In genomic region chr10:13071031-13071430, GRCm38 (mm10) we compare ENCODE assay signal across 26 mouse cellular contexts. TPM values are rescaled to one million over a fixed set of nuclear protein-coding genes. Genes with fewer than 3 reads are reported as not detected.
DNase-seq lines count a peak whose midpoint lies in the region; ATAC-seq and TF ChIP-seq lines count a peak whose summit lies in the region.
"Had no signal": no experiment of that assay in that cellular context is flagged by ENCODE, and none has a peak within 500 bp of the region (broad histone marks: within the 10 kb centered on the region; RNA-seq: fewer than 3 reads in every experiment).

No protein-coding gene starts in this region.

- H3K9me3 ChIP-seq in intestine, postnatal 0 days (ENCODE audit: control insufficient read depth), result 0 out of 2 replicates have a peak, but pooled peaks cover 3% of the 10 kb centered on the region
- no peaks in the 10 kb centered on the region for H3K9me3 ChIP-seq in intestine, embryonic 15.5 days
- no peaks in the 10 kb centered on the region for H3K9me3 ChIP-seq in lung, postnatal 0 days (ENCODE audit: low read length)
- H3K9me3 ChIP-seq: lung, embryonic 15.5 days; neural tube, embryonic 15.5 days; stomach, embryonic 15.5 days had no signal

- in situ Hi-C loops in Patski (cut with MboI; ENCODE audit: low pct_unique_long_range_greater_than_20kb), result no loop called here

- no peak overlapping the region for H3K27ac ChIP-seq in intestine, postnatal 0 days (ENCODE audit: low read depth, low read length)
- no peak overlapping the region for H3K27ac ChIP-seq in intestine, embryonic 15.5 days
- H3K27ac ChIP-seq in lung, postnatal 0 days (ENCODE audit: low read length), result no peak overlapping the region
- H3K27ac ChIP-seq: embryonic facial prominence, embryonic 10.5 days; liver, embryonic 12.5 days; lung, embryonic 15.5 days; midbrain, embryonic 10.5 days; neural tube, embryonic 15.5 days; stomach, embryonic 15.5 days had no signal

- H3K4me2 ChIP-seq in intestine, postnatal 0 days (replicated peaks; ENCODE audit: low read depth), result no peak overlapping the region
- no peak overlapping the region for H3K4me2 ChIP-seq in intestine, embryonic 15.5 days (replicated peaks)
- H3K4me2 ChIP-seq in lung, postnatal 0 days (replicated peaks; ENCODE audit: low read depth, low read length), result no peak overlapping the region
- H3K4me2 ChIP-seq: heart, embryonic 11.5 days; liver, embryonic 12.5 days; lung, embryonic 15.5 days; neural tube, embryonic 15.5 days; stomach, embryonic 15.5 days had no signal

- no peak overlapping the region for H3K9ac ChIP-seq in intestine, postnatal 0 days (ENCODE audit: low read depth, low read length)
- H3K9ac ChIP-seq in intestine, embryonic 15.5 days, result no peak overlapping the region
- H3K9ac ChIP-seq in lung, postnatal 0 days (replicated peaks; ENCODE audit: low read depth), result no peak overlapping the region
- H3K9ac ChIP-seq: liver, embryonic 12.5 days; lung, embryonic 15.5 days; neural tube, embryonic 15.5 days; stomach, embryonic 15.5 days had no signal

- no peaks in the 10 kb centered on the region for H3K4me1 ChIP-seq in intestine, postnatal 0 days (replicated peaks; ENCODE audit: control insufficient read depth, insufficient read depth, low read length)
- no peaks in the 10 kb centered on the region for H3K4me1 ChIP-seq in intestine, embryonic 15.5 days (replicated peaks)
- no peaks in the 10 kb centered on the region for H3K4me1 ChIP-seq in lung, postnatal 0 days (ENCODE audit: insufficient read depth, low read depth, low read length)
- H3K4me1 ChIP-seq: liver, embryonic 12.5 days; midbrain, embryonic 10.5 days; neural tube, embryonic 15.5 days; stomach, embryonic 15.5 days had no signal

- no peak for DNase-seq in lung, postnatal 0 days (ENCODE audit: low spot score)
- no peak for DNase-seq in lung, postnatal 25 days (ENCODE audit: low spot score)
- no peak for DNase-seq in Patski (ENCODE audit: low read depth, low spot score)
- no peak for DNase-seq in cerebellum, adult 11 months
- no peak for DNase-seq in gastrocnemius, postnatal 10 days
- DNase-seq: adrenal gland, postnatal 36 days; cerebellum, adult 9-11 months; gastrocnemius, postnatal 14 days; heart, adult 11 months; kidney, adult 2 months; kidney, postnatal 10 days; right cerebral cortex, adult 18-20 months; right cerebral cortex, postnatal 4 days; thymus, adult 18-20 months; thymus, postnatal 36 days had no signal

- no peaks in the 10 kb centered on the region for H3K36me3 ChIP-seq in intestine, postnatal 0 days (ENCODE audit: control insufficient read depth, insufficient read depth)
- H3K36me3 ChIP-seq in intestine, embryonic 15.5 days, result no peaks in the 10 kb centered on the region
- no peaks in the 10 kb centered on the region for H3K36me3 ChIP-seq in lung, postnatal 0 days (ENCODE audit: insufficient read depth, low read length)
- H3K36me3 ChIP-seq: embryonic facial prominence, embryonic 10.5 days; liver, embryonic 12.5 days; lung, embryonic 15.5 days; midbrain, embryonic 10.5 days; neural tube, embryonic 15.5 days; stomach, embryonic 15.5 days had no signal

- ATAC-seq in intestine, postnatal 0 days, result no peak
- no peak for ATAC-seq in intestine, embryonic 15.5 days
- ATAC-seq in lung, postnatal 0 days, result no peak
- no peak for ATAC-seq in Patski
- ATAC-seq: forebrain, embryonic 16.5 days; hindbrain, embryonic 16.5 days; liver, embryonic 12.5 days had no signal

- peak; percentile 35 for TF ChIP-seq CTCF in intestine, postnatal 0 days (IDR thresholded peaks at IDR 0.05; ENCODE audit: low read depth)
- TF ChIP-seq CTCF in lung, postnatal 0 days (IDR thresholded peaks at IDR 0.05), result peak; percentile 18
- peak; percentile 42 for TF ChIP-seq CTCF in Patski (IDR thresholded peaks at IDR 0.05)

- POLR2A ChIA-PET in Patski (lab: Charles Lee), result interaction anchor here (0.7 kb wide), 1 partner anchor 109 kb away, joined by 4 read pairs; no protein-coding TSS in a partner anchor

- CTCF ChIA-PET in Patski (lab: Charles Lee), result no interaction called here

- TF ChIP-seq EP300 in lung, postnatal 0 days (IDR thresholded peaks at IDR 0.05), result no peak

- no peak overlapping the region for H3K4me3 ChIP-seq in intestine, postnatal 0 days (ENCODE audit: low read depth, low read length)
- H3K4me3 ChIP-seq in intestine, embryonic 15.5 days (replicated peaks), result no peak overlapping the region
- H3K4me3 ChIP-seq in lung, postnatal 0 days (ENCODE audit: low read depth, low read length), result no peak overlapping the region
- H3K4me3 ChIP-seq: embryonic facial prominence, embryonic 10.5 days; liver, embryonic 12.5 days; lung, embryonic 15.5 days; midbrain, embryonic 10.5 days; neural tube, embryonic 15.5 days; stomach, embryonic 15.5 days had no signal

- no peaks in the 10 kb centered on the region for H3K27me3 ChIP-seq in intestine, postnatal 0 days (replicated peaks; ENCODE audit: control insufficient read depth, insufficient read depth, low read length)
- no peaks in the 10 kb centered on the region for H3K27me3 ChIP-seq in intestine, embryonic 15.5 days (replicated peaks)
- H3K27me3 ChIP-seq in lung, postnatal 0 days (replicated peaks; ENCODE audit: insufficient read depth, low read length), result no peaks in the 10 kb centered on the region
- H3K27me3 ChIP-seq in Patski, result no peaks in the 10 kb centered on the region
- H3K27me3 ChIP-seq: liver, embryonic 12.5 days; lung, embryonic 15.5 days; neural tube, embryonic 15.5 days; stomach, embryonic 15.5 days had no signal

- 90% methylated on average over 2 of the region's 2 CpGs for WGBS in intestine, postnatal 0 days
- WGBS in intestine, embryonic 15.5 days, result 97% methylated on average over 2 of the region's 2 CpGs
- 93% methylated on average over 2 of the region's 2 CpGs for WGBS in lung, postnatal 0 days

RNA-seq across cellular contexts. Expression of gene Plagl1, which starts 10.7 kb away (rescaled TPM):
- 67.6 and 71.6 TPM in 2 replicates for polyA plus RNA-seq in intestine, postnatal 0 days (2015; fragmentation: Nextera tagmentation; extraction: Ambion mirVana)
- 138 and 157 TPM in 2 replicates for polyA plus RNA-seq in intestine, embryonic 15.5 days (2015; fragmentation: Nextera tagmentation; extraction: Ambion mirVana)
- polyA plus RNA-seq in lung, postnatal 0 days (2015; fragmentation: Nextera tagmentation; extraction: Ambion mirVana), result 43.4 and 44.8 TPM in 2 replicates
- 0.73 TPM for polyA plus RNA-seq in Patski (2021)
- 100 to 1,000 TPM; 121 to 155 TPM for total RNA-seq in gastrocnemius, postnatal 10 days (2021)

Comparison
In these comparisons a context has a peak if more than half of its experiments do, and no peak if none do; other contexts are left out.
1. RNA of gene Plagl1, which starts 10.7 kb away (polyA plus RNA-seq): 138 to 157 TPM in intestine, embryonic 15.5 days, 67.6 to 71.6 TPM in intestine, postnatal 0 days and 43.4 to 44.8 TPM in lung, postnatal 0 days; 0.73 TPM in Patski (single experiment); every median in the first group is over 10 times any median in the second.
2. Peak in every context shown above with its lines, with median percentiles within 50 percentile points of each other: CTCF ChIP-seq.